Mouse (Mus musculus): ENCODE measurements at regions not wholly inside any gene's neighbourhood (a gene's known extent, or its start where the extent isn't known, plus 50 kb on each side); places are given as distances from the start of the nearest gene placed in this dataset.

- no peak for TF ChIP-seq CTCF (IDR thresholded peaks at IDR 0.05; ENCODE audit: insufficient read depth, low read depth, low read length)
- TF ChIP-seq POLR2A (IDR thresholded peaks at IDR 0.05; ENCODE audit: insufficient read depth, low read depth, low read length): no peak
These were observed 98.4 kb upstream of the Klf7 start for GRCm38 (mm10) chr1:64220486-64220885.
